Mouse (Mus musculus) ES-CJ7 (cell line): Measurements from ENCODE around the gene Pcp4l1.
"Not testable (repeated sequence)": the region's sequence is repeated elsewhere in the genome, so short reads cannot be mapped to it uniquely, and the experiment has no call there.

ENCODE experiments used
- DNase-seq: peaks from one replicate; pipeline ENCODE4 v3.0.0; 2011; ENCODE audit warnings: low read depth, low spot score

Pcp4l1 gene

GRCm38 (mm10) chr1:171189046-171189445, 7.0 kb downstream of the Pcp4l1 start:
- peak; percentile 36 for DNase-seq

GRCm38 (mm10) chr1:171187851-171188700, 8.0 kb downstream of the Pcp4l1 start:
- DNase-seq: peak; percentile 47

GRCm38 (mm10) chr1:171185655-171186054, 10.4 kb downstream of the Pcp4l1 start:
- DNase-seq: no peak

- DNase-seq: no peak
These were observed 11.8 kb downstream of the Pcp4l1 start for GRCm38 (mm10) chr1:171184314-171184713.

- DNase-seq: no peak
These were observed 12.4 kb downstream of the Pcp4l1 start for GRCm38 (mm10) chr1:171183620-171184019.

- no peak for DNase-seq
These were observed 13.0 kb downstream of the Pcp4l1 start for GRCm38 (mm10) chr1:171183025-171183424.

GRCm38 (mm10) chr1:171179487-171180171, 16.4 kb downstream of the Pcp4l1 start:
- DNase-seq: no peak

- no peak for DNase-seq
These were observed 23.3 kb downstream of the Pcp4l1 start for GRCm38 (mm10) chr1:171172779-171173178.

- no peak for DNase-seq
These were observed 24.9 kb downstream of the Pcp4l1 start for GRCm38 (mm10) chr1:171171138-171171537.

- no peak for DNase-seq
These were observed 26.2 kb downstream of the Pcp4l1 start for GRCm38 (mm10) chr1:171169913-171170312.

GRCm38 (mm10) chr1:171168906-171169305, 27.2 kb downstream of the Pcp4l1 start:
- no peak for DNase-seq

- no peak for DNase-seq
These were observed 30.3 kb downstream of the Pcp4l1 start for GRCm38 (mm10) chr1:171165629-171166345.

GRCm38 (mm10) chr1:171164258-171164657, 31.8 kb downstream of the Pcp4l1 start:
- DNase-seq: peak; percentile 84

GRCm38 (mm10) chr1:171162526-171162925, 33.5 kb downstream of the Pcp4l1 start:
- DNase-seq: no peak

GRCm38 (mm10) chr1:171159485-171159975, 36.5 kb downstream of the Pcp4l1 start:
- DNase-seq: peak; percentile 64

- DNase-seq: no peak
These were observed 38.1 kb downstream of the Pcp4l1 start for GRCm38 (mm10) chr1:171157965-171158364.

- DNase-seq: no peak
These were observed 39.4 kb downstream of the Pcp4l1 start for GRCm38 (mm10) chr1:171156644-171157043.

GRCm38 (mm10) chr1:171151966-171152365, 44.1 kb downstream of the Pcp4l1 start:
- DNase-seq: no peak

- DNase-seq: no peak
These were observed 45.2 kb downstream of the Pcp4l1 start for GRCm38 (mm10) chr1:171150838-171151391.

- DNase-seq: peak; percentile 96
These were observed 45.9 kb downstream of the Pcp4l1 start, which contains the start of the genes Sdhc and Mpz for GRCm38 (mm10) chr1:171149974-171150760. TSS of gene Sdhc (minus strand) at chr1:171150603. TSS of gene Mpz (plus strand) at chr1:171150711.

- not testable (repeated sequence) for DNase-seq
These were observed 53.1 kb downstream of the Pcp4l1 start for GRCm38 (mm10) chr1:171142981-171143380.
